Mouse (Mus musculus) MEL-GATA-1-ER (cell line): ENCODE results near the gene Zfp423.

Source experiments
- DNase-seq: peaks from one replicate; pipeline ENCODE4 v3.0.0-alpha.2; 2012; ENCODE audit warnings: low read depth; ENCODE audit errors: extremely low read depth

The Zfp423 gene

DNA sequence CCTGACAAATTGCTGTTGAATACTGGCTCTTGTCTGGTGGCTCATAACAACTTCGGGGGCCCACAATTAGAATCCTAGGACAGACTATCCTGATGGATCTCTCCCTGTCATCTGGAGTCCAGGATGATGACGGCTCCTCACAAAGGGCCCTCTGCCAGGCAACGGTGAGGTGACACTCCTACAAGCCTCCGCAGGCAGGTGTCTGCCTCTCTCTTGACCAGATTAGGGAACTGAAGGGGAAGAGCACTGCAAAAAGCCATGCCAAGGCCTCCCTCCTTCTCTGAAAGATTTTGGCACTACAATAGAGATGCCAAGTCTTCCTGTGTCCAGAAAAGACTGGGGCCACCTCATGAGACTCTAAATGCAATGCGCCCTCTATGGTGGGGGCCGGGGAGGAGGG lies 7.1 kb downstream of the Zfp423 start:
- no peak for DNase-seq

DNA sequence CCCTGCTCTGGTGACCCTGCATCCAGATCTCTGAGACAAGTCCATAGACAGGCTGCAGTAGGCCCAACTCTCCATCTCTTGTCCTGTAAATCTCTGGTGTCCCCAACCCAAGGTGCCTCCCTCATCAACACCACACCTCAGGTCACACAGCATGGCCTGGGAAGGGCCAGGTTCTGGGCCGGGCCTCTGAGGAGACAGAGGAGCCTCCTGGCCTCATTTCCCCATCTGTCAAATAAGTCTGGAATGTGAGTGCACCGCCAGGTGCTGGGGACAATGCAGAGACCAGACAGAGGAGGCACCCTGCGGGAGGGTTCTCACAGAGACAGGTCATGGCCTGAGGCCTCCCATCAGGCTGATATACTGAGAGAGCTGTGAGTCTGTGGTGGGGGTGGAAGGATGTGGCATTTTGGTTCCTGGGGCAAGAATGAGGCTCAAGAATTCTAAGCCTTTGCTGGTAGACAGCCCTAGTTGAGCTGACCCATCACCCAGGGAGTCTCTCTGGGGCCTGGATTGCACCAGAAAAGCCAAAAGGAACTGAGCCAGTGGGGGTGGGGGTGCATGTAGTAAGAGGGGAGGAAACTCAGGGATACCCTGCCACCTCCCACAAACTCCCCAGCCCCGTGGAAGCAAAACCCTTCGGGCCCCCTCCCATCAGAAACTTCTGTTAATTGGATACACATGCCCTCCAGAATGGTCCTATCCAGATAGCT lies 15.0 kb downstream of the Zfp423 start:
- DNase-seq = no peak

DNA sequence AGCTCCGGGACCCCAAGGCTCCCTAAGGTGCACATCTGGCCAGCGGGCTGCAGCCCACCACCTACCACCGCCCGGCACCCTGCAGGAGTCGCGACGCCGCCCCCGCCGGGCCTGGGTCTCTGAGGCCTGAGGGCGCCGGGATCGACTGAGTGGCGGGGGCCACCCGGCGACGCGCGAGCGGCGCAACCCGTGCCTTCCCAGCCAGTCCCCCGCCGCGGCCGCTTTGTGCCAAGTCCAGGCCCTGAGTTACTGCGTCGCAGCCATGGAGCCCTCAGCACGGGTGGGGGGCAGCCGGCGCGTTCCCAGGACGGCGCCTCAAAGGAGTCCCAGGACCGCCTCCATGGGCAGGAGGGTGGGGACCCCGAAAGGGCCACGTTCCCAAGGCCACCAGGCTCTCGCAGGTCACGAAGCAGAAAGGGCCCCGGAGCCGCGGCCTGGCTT lies 15.7 kb downstream of the Zfp423 start:
- no peak for DNase-seq

DNA sequence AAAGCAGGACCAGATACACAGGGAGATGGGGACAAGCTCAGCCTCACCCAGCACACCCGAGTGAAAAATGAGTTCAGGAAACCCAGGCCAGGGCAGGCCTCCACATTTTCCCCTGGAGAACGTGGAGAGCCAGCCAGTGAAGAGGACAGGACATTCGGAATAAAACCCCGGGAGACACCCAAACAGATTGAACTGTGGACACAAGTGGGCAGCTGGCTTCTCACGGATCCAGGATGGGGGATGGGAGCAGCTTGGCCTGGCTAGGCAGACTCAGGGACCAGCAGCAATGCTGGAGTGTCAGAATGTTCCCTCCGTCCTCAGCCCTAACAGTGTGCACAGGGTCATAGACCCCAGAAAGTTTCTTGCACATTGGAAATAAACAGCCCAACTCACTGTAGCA lies 18.7 kb downstream of the Zfp423 start:
- no peak for DNase-seq

DNA sequence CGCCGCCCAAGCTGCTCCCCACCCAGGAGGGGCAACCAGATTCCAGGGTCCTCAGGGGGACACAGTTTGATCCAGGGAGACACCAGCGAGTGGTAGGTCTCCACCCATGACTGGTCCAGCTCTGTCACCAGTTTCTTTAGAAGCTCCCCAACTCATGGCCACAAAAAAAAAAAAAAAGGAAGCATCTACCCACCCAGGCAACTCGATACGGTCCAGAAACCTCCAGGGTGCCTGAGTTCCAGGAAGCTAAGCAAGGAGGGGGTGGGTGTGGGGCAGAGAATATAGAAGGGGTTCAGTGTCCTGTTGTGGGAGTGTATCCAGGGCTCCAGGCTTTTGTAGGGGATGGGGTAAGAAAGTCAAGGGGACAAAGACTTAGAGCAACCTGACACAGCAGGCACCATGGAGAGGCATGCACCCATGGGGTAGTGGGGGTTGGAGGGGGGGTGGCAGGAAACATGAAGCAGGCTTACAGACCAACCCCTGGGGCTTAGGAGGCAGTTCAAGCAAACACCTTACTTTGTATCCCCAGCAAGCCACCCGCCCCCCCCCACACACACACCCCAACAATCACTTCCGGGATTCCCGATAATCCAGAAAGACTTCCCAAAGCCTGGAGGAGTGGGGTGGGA lies 20.0 kb downstream of the Zfp423 start:
- DNase-seq = no peak

DNA sequence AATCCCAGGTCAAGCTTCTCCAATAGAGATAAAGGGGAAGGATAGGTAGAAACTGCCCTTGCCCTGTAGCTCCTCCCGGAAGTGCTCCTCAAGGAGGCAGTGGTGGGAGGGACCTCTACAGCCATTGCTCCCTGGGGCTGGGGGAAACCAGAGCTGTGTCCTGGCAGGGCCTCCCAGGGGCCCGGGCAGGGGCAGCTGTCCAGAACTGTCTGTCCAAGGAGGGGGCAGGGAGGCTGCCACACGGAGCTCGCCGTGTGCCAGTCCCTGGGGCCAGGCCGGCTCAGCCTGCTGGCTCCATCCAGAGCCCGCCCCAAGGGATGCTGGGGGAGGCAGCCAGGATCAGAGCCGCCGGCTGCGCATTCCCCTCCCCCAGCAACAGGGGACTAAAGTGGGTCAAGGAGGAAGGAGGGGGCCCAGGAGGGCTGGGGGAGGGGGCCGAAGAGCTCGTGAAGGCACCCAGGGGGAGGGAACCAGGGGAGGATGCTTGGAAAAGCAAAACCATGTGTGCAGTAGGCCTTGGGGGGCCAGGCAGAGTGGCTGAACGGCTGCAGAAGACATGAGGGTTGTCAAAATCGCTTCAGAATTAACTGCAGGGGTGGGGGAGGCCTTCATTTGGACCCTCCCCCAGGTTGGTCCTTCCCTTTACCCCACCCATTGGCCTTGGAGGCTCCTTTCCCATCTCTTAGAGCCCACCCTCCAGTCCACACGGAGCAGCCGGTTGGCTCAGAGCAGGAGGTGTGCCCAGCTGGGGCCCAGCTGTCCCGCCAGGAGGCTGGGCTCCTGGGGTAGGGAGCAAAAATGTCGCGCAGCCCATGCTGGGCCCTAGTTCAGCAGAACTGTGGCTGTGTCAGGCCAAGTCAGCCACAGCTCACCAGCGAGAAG lies 20.8 kb downstream of the Zfp423 start:
- DNase-seq = no peak

DNA sequence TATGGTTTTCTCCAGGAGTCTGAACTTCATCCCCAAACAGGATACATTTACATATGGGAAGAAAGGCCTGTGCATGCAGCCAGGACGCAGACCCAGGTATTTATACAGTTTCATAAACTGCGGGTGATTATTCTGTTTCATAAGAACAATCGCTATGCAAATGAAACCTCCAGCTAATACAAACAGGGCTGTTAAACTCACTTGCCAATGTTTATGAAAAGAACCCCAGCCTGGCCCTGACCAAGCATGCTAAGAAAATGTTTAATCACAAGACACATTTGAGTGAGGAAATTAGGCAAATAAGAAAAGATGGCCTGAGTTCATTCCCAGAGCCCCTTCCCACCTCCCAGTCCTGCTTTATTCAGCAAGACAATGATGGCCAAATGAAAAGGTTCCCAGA lies 22.2 kb downstream of the Zfp423 start:
- no peak for DNase-seq

DNA sequence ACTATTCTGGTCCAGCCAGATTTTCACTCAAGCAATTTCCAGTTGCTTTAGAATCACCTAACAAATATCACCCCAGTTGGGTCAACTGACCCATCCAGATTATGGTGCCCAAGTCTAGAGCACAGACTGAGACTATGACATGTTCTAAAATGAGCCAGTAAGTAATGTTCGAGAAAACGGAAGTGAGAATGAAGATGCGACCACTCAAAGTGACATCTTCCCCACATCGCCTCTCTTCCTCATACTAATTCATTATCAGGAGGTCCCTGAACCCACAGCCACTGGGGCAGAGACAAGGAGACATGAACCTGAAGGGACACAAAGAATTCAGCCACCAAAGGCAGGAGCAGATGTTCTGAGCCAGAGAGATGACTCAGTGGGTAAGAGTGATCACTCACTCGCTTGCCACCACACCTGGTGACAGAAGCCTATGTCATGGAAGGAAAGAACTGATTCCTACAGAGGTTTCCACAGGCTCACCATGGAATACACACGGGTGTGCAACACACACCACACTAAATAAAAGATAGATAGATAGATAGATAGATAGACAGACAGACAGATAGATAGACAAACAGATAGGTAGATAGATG lies 24.2 kb downstream of the Zfp423 start:
- DNase-seq = no peak

DNA sequence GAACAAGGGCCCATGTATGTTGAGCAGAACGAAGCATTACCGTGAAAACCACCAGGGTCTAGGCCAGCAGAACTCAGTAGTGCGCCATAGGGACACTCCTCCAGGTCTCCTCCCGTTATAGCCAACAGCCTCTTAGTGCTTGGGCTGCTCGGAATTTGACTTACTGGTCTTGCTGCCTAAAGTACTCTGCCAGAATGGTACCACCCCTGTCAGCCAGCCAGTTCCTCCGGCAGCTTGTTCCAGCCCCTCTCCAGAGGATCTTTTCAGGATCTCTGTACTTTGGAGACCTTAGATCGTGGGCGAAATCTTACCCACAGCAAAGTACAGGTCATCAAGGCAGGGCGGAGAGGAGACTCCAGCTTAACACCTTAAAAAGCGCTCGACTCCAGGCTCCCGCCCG lies 25.2 kb downstream of the Zfp423 start:
- no peak for DNase-seq

DNA sequence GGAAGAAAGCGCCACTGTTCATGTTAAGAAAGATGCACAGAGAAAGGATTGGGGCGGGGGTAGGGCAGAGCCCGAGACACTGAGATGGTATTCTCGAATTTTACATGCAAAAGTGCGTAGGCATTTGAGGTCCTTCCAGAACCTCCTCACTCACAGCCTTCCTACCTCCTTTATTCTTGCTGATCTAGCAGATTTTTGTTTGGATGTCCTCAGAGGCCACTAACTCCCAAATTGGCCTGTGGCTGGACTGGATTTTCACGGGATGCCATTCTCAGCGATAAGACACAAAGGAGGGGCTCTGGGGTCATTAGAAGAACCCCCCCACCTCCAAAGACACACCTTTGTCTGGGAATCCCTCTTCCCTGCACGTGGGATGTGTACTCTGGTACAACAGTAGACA lies 25.6 kb downstream of the Zfp423 start:
- DNase-seq = no peak

DNA sequence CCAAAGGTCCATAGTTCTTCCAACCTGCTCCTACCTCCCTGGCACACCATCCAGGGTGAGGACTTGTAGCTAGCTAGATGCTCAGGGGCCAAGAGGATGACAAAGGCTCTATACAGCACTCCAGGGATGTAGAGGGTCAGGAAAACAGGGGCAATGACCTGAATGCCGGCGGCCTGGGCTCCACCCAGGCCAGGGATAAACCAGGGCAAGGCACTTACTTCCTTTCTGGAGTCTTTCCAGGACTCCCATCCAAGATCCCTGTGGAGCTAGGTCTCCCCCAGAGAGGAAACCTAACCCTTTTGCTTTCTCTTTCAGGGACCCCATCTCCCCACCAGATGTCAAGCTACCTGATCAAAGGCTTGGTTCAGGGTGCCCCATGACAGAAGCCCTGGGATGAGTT lies 30.5 kb downstream of the Zfp423 start:
- DNase-seq = no peak

DNA sequence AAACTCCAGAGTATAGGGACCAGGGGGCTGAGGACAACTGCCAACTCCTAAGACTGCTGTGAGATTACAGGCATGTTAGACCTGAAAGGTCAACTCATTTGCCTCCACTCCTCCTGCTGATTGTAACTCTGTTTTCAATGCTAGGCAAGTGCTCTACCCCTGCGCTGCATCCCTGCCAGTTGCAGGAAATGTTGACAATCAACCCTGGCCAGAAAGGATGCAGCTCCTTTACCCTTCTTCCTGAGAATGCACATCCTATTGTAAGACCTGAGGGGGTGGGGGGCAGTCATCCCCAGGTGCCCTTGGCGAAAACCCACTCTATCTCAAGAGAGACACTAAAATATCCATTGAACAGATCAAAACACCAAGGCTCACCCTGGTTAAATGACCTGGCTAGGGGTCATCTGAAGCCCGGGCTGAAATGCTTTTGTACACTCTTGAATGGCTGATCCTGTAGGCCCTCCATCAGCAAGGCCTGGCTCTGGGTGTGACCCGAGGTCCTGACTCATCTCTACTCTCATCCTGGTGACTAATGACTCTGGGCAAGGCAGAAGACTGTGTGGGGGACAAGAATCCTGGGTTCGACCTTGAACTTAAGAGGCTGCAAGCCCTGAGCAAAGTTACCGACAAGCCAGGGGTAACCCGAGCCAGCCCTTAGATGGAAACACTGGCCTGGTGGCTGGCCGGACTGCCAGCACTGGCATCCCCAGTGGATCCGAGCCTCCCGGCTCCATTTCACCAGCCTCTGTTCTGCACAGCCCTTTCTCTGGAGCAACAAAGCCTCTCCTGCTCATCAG lies 32.2 kb downstream of the Zfp423 start:
- no peak for DNase-seq

DNA sequence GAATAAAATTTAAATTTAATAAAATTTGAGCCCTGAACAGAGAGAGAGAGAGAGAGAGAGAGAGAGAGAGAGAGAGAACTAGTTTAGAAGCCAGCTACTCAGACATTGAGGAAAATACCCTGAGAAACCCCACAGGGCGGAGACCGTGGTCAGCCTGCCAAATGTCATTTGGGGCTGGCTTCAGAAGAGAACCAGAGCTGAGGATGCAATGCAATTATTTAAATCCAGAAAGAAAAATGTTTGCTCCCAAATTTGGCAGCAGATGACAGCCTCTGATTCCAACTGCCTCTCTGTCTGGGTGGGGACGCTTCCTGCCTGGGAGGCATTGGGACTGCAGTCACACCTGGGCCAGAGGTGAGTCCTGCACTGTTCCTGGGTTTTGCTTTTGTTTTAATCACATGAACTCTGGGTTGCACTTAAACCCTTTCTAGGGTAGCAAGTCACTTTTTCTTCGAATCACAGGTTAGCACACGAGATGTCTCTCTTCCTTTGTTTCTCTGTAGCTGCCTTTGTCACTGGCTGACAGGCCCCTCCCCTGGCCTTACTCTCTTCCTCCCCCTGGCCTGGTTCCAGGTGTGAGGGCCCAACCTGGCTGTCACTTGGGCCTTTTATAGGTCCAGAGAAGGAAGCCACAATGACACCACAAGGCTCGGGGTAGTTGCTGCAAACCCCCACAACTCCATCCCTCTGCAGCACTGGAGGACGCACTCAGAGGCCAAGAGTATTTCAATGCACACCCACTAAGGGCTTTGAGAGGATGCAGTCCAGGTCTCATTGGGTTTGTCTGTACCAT lies 33.1 kb downstream of the Zfp423 start:
- DNase-seq = no peak

DNA sequence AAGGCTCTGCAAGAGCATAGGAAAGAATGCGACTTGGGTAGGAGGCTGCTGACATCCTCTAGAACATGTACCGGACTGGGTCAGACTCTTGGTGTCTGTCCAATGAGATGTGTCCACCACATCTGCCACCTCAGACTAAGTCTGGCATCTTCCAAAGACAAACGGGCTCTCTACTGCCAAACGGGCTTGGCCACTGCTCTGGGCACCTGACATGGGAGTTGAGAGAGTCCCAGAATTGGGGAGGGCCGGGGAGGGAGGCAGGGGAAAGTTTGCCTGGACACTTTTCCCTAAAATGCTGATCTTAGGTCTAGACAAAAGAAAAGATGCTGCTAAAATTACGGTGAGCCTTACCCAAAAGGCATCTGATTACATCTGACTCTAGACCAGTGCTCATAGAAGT lies 36.5 kb downstream of the Zfp423 start:
- DNase-seq = no peak

DNA sequence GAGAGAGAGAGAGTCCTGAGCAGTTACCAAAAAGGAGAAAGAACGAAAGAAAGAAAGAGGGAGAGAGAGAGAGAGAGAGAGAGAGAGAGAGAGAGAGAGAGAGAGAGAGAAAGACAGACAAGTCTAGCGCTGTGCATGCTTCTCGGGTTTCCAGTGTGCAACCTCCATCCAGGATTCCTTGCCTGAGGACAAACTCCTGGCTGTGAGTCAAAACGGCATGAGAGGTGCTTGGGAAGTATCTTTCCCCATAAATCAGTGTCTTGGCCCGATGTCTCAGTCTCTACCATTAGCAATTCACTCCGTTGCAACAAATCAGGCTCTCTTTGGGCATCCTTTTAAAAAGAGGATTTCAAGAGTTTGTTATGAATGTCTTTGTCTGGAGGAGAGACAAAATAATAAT lies 36.9 kb downstream of the Zfp423 start:
- no peak for DNase-seq

DNA sequence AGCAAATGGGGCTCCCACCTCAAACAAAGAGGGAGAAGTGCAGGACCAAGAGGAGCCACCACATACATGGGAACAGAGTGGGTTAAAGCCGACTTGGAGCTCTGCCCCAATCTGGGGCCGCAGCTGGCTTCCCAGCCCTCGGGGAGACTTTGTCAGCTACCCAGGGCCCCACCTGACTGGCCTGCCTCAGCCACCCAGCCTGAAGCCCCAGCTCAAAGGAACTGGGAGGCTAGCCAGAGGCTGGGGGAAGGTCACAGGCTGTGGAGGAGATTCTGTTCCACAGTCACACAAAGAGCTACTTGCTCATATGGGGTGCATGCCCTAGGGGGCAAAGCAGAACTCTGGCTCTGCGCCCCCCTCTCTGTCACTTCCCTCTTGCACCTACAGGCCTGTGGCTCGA lies 41.4 kb downstream of the Zfp423 start:
- no peak for DNase-seq

DNA sequence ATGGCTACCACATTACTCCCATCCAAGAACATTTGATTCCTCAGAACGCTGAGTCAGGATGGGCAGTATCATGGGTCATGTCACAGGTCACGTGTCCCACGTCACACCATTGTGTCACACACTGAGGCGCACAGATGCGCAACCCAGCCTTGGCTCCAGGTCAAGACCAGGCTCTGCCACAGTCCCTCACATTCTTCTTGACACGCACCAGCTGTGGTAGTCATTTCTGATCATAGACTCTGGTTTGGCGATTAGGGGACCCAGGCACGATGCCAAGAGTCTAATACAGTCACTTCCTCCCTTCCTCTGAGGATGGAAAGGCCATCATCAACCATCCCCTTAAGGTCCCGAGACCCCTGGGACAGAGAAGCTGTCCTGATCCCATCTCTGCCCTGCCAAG lies 43.6 kb downstream of the Zfp423 start:
- DNase-seq = no peak

DNA sequence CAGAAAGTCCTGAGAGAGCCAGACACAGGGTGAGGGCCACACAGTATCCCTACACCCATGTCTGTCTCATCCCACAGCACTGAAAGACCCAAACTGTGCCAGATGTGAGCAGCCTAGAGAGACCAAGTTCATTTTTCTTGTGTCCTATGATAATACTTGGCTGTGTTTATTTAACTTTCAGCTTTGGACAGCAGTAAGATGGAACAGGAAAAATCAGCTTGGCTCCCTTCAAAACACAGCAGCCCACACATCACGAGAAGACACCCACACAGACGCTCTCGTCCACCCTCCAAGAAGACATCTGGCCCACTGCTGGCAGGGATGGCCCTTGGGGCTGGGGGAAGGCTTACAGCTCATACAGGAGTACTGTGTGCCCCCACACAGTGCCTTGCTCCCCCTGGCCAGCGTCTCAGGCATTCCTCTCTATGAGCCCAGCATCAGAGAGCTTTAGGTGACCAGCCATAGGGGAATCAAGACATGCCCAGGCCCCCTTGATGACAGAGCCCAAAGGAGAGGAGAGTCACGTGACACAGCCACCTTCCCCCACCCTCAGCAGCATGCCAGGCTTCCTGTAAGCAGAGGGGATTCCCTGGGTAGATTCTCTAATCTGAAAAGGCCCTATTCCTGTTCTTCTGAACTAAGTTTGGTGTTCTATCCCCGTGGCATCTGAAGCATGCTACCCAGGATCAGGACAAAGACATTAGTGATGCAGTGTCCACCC lies 45.0 kb downstream of the Zfp423 start:
- no peak for DNase-seq

DNA sequence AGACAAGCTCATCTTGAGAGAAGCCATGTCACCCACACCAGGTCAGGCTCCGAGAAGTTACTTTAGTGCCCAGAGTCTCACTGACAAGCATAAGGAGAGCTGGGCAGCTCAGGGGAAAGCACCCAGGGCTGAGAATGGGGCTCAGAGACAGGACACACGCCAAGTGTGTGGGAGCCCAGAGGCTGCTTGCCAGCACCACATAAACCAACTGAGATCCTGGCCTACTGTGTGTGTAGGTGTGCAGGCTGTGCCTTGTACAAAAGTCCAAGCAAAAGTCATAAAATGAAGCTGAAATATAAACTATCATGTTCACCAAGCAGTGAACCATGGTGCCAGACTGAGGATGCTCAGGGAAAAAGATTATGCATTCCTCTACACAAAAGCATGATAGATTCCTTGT lies 50.5 kb downstream of the Zfp423 start:
- DNase-seq = no peak

DNA sequence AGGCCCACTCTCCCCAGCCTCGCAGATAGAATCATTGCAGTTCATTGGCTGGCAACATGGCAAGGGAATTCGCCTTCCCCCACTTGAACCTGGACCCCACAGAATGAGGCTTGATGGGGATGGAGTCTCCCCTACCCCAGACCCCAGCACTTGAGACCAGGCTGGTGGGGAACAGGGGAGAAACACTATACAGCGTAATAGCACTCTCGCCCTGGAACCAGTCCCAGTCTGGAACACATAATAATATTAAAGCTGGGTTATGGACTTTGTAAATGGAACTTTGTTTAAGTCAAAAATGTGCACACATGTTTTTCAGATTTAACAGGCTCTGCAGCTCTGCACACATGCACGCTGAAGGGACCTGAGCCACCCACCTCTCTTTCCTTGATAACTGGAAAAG lies 54.0 kb downstream of the Zfp423 start:
- no peak for DNase-seq
